Mouse (Mus musculus): Measurements from ENCODE around the gene Pdlim7.

Gene Pdlim7

DNA sequence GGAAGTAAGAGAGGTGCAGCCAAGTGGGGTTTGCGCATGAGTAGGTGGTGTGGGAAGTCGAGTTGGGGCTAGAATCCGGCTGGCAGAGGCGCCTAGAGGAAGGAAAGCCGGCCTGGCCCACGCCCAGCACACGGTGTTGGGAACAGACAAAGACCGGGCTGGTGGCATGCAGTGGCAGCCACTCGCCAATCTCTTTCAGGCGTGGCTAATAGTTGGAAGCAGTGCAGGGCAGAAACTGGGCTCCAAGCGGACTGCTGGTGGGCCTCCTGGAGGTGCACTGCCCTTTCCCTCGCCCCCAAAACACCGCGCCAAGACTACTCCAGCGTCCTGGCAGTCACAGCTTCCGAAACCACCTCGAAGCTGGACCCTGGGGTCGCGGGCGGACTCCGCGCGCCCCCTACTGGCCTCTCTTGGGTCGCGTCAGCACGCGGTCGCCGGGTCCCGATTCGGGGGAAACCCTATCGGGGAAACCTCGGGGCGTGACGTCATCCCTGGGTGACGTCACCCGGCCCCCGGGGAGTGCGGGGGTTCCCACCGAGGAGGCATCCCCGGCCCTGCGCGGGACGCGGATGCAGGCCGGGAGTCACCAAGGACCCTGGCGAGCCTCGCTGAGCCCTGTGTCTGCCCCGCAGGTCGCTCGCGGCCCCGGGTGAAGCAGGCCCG is 42.2 kb downstream of the Pdlim7 start:
- in situ Hi-C loops (cut with MboI; ENCODE audit: unreplicated experiment in 2 of 2): no loop called here

DNA sequence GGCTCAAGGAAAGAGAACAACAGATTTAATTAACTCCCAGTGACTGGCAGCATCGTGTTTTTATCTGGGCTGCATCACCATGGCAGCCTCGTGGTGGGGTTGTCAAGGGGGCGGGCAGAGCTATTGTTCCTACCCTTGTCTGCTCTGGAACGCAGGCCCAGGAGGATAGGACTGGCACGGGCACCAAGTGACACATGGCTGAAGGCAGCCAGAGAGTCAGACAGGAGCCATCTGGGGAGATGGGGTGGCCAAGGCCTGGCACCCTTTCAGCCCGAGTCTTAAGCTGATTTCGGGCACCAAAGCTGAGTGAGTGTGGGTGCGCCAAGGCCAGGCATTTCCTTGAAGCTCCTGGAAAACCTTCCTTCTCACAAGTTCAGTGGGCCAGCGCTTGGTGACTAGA is 43.1 kb downstream of the Pdlim7 start:
- in situ Hi-C loops (cut with MboI; ENCODE audit: unreplicated experiment in 2 of 2): no loop called here

DNA sequence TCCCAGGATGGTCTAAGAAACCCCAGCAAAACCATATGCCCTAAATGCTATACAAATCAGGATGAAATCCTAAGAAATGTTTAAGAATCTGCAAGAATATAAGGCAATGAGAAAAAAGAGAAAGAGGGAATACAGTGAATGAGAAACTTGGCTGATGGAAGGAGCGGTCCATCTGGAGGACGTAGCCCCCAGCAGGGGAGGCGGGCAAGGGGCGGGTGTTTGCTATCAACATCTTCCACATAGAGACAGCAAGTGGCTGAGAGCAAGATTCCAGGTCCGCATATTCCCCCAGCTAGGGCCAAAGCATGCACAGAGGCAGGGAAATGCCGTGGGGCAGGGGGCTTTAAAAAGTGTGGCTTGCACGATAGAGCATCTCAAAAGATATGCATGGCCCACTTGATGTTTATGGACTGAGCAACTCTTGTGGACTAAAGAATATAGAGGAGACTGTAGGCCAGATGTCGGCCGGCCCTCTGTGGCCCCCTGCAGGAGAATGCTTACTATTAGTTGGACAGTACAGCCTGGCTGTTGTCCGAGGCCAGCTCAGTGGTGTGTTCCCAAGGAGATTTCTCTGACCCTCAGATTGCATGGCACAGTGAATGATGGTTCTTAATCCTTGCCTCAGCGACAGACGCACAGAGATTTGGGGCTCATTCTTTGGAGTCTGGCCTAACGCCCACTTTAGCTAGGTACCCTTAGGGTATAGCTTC is 44.5 kb downstream of the Pdlim7 start:
- in situ Hi-C loops (cut with MboI; ENCODE audit: unreplicated experiment in 2 of 2): loop anchor here (5.0 kb wide), 2 partner anchors 42 to 47 kb away; partner anchors contain the start of gene F12 (in 1 of the 2)

DNA sequence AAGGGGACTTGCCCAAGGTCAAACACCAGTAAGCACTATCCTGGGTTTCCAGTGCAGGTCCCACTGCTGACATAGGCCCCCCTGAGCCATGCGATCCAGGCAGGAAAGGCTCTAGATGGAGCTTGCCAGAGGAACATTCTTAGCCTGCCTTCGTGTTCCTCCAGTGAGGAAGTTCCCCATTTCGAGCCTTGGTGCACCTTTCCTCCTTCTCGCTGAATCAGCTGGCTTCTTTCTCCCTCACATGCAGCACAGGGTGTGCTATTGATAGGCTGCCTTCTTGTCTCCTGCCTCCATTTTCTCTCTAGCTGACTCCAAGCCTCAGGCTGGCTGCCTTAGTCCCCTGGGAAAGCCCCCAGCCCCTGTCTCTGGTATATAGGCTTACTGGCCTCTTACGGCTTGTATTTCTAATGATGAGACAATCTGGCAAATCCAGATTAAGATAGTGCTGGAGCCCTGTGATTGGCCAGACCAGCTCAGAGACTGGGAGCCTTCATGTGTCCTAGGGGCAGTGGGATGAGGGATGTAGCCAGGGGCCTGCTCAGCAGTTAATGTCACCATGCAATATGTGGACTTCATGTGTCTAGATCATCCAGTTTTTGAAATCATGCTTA is 47.5 kb downstream of the Pdlim7 start:
- in situ Hi-C loops (cut with MboI; ENCODE audit: unreplicated experiment in 2 of 2): loop anchor here (5.0 kb wide), 2 partner anchors 39 to 44 kb away; partner anchors contain the start of gene F12 (in 1 of the 2)

DNA sequence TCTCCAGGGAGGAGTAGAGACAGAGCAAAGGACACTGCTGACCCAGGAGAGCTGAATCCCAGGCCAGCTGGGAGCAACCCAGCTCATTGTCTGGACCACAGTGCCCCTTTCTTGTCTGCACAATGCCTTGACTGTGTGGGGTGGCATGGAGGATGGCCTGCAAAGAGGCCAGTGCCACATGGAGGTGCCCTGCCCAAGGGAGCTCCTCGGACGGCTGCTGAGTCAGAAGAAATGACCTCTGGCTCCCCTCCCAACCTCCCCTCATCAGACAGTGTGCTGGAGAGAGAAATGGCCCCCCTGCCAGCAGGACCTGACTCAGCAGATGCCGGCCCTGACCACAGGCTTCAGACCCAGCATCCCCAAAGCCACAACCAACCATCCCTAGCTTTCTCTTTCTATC is 48.3 kb downstream of the Pdlim7 start:
- in situ Hi-C loops (cut with MboI; ENCODE audit: unreplicated experiment in 2 of 2): loop anchor here (5.0 kb wide), 2 partner anchors 38 to 43 kb away; partner anchors contain the start of gene F12 (in 1 of the 2)

DNA sequence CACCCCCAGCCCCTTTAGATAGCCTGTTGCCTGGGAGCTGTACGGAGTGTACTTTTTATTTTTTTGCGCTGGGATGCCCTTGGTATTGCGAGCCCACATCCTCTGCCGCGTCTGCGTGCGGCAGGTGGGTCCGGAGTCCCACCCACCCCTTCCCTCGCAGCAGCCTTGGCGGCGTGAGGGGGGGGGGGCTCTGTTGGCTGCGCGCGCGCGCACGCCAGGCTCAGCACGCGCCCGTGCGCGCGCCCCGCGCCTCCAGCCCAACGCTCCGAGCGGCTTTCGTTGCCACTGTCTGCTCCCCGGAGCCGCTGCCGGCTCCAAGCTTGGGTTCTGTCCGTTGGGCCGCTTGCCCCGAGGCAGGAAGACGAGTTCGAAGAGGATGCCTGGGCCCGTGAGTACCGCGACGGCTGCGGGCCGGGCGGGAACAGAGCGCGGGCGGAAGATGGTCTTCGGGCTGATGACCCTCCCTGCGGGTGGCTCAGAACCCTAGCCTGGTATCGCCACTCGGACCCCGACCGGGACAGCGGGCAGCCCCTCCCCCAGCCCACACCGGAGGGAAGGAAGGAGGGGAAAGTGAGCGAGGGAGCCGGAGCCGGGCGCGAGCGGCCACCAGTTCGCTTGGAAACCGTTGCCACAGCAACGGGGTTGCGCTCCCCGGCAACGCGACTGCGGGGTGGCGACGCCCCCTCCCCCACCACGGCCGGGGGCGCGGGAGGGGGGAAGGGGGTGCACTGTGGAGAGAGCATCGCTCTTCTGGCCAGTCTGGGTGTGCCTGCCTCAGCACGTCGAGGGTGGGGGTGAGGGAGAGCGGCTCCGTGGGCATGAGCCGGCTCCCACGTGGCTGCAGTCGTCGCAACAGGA is 49.2 kb downstream of the Pdlim7 start, which contains the start of gene Prr7:
Gene Prr7, plus strand, starts transcription at position 241 of the 858 bp plus-strand sequence.
- in situ Hi-C loops (cut with MboI; ENCODE audit: unreplicated experiment in 2 of 2): no loop called here

DNA sequence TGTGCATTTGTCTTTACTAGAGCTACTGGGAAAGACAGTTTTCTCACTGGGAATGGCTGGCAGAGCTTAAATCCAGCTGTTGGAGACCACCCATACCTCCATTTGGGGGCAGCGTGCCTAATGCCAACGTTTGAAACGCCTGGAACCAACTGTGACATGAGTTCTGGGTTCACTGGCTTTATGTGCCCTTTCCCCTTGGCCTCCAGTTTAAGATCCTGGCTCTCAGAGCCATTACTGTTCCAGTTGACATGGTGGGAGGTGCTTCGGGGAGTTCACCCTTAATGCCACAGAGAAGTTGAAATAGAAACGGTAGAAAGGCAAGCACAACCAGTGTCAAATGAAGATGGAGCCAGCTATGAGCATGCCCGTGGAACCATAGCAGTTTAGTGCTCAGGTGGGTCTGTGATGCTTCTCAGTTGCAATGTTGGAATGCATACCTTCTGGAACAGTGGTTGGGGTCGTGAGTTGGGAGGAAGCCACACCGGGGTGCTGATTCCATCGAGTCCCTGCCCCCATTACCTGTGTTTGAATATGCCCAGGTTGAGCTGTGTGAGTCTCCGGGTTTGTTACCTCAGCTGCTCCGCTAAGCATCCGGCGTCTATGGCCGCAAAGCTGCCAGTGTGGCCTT is 50.0 kb downstream of the Pdlim7 start:
- in situ Hi-C loops (cut with MboI; ENCODE audit: unreplicated experiment in 2 of 2): no loop called here

DNA sequence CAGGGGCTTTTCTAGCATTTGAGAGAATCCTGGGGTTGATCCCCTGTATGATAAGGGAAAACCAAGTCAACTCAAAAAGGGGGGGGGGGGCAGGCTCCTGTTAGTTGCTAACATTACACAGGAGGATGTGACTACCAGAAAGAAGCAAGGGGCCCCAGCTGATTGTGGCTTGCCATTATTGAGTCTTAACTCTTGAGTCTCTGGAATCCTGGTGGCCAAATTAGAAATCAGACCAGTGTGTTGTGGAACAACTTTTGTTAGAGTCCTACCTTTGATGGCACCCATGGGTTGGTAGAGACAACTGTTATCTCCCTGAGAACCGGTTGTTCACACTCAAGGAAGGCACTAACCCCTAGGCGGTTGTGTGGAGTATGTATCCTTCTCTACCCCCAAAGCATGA is 50.5 kb downstream of the Pdlim7 start:
- in situ Hi-C loops (cut with MboI; ENCODE audit: unreplicated experiment in 2 of 2): no loop called here

DNA sequence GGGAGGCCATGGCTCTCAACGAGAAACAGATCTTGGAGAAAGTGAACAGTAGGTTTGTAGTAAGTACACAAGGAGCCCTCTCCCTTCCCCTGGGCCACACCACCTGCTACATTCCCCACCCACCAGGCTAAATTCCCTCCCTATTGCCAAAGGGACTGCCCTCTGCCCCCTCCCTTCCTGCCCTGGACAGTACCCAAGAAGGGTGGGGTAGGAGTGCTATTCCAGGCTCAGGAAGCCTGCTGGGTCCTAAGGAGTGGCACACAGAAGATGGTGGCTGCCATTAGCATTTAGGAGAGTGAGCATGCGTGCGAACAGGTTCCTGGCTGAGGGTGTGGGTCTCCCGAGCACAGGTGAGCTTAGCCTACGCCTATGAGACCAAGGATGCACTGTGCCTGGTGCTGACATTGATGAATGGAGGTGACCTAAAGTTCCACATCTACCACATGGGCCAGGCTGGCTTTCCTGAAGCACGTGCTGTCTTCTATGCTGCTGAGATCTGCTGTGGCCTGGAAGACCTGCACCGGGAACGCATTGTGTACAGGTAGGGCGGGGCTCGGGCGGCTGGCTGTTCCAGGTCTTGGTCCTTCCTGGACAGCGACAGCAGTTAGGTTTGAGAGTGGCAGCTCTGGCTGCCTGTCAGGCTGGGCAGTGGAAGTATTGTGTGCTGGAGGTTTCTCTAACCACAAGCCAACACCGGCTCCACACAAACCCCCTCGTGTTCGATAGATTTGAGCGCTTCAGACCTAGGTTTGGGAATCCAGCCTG is 61.5 kb downstream of the Pdlim7 start:
- in situ Hi-C loops (cut with MboI; ENCODE audit: unreplicated experiment in 2 of 2): no loop called here

DNA sequence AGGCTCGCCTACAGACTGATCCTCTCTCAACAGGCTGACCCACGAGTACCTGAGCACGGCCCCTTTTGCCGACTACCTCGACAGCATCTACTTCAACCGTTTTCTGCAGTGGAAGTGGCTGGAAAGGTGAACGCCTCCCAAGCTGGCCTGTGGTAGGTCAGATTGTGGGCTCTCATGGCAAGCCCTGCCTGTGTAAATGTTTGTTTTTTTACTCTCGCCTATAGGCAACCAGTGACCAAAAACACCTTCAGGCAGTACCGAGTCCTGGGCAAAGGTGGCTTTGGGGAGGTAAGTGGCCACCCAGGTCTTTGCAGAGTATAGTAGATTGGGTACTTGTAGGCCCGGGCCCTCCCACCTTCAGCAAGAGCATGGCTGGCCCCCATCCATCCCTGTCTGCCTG is 62.2 kb downstream of the Pdlim7 start:
- in situ Hi-C loops (cut with MboI; ENCODE audit: unreplicated experiment in 2 of 2): no loop called here

DNA sequence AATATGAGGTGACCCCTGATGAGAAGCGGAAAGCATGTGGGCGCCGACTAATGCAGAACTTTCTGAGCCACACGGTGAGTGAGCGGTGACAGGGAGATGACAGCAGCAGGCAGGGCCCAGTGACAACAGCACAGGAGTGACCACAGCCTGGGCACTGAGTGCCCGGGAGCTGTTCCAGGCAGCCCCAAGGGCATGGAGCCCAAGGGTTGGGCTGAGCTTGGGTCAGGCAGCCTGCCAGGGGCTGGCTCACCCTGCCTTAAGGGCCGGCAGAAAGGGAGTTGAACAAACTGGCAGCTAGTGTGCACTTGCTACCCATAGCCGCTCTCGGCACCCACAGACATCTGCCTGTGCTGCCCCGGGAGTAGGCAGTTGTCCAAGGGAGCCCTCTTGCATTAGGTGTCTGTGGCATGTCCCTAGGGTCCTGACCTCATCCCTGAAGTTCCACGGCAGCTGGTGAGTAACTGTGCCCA is 62.9 kb downstream of the Pdlim7 start:
- in situ Hi-C loops (cut with MboI; ENCODE audit: unreplicated experiment in 2 of 2): no loop called here

DNA sequence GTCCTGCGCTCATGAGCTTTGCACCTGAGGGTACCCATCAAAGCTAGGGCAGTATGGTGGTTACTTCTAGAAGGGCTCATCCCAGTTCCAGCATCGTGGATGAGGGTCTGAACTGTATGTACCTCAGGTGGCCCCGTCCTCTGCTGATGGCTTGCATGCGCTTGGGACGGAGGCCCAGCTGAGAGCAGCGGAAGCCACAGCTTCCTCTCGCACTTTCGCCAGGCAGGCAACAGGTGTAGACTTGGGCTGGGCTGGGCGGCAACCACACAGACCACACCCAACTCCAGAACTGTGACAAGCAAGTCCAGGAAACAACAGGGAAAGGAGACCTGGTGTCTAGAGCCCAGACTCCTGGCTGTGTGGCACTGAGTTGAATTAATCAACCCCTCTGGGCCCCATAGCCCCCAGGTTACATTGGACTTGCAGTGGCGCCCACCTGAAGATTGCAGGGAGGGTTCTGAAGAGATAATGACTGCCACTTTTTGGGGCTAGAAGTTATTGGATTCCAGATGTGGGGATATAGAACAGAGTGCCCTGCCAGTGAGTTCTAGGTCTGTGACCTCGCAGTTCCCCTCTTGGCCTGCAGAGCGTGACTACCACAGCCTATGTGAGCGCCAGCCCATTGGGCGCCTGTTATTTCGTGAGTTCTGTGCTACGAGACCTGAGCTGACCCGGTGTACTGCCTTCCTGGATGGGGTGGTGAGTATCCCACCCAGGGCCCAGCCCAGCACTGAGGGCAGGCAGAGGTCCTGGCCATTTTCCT is 63.6 kb downstream of the Pdlim7 start:
- in situ Hi-C loops (cut with MboI; ENCODE audit: unreplicated experiment in 2 of 2): no loop called here

DNA sequence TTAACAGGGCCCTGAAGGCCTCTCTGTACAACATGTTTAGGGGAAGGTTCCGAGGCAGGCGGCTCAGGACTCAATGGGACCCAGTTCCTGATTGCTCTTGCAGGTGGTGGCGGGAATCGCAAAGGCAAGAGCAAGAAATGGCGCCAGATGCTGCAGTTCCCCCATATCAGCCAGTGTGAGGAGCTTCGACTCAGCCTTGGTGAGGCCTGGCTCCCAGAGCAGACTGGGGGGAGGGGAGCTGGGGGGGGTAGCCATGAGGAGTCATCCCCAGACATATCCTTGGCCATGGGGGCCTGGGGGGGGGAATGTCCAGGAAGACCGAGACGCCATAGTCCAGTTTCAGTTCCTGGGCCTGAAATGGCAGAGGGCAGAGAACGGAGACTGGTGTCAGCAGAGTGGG is 64.3 kb downstream of the Pdlim7 start:
- in situ Hi-C loops (cut with MboI; ENCODE audit: unreplicated experiment in 2 of 2): no loop called here

DNA sequence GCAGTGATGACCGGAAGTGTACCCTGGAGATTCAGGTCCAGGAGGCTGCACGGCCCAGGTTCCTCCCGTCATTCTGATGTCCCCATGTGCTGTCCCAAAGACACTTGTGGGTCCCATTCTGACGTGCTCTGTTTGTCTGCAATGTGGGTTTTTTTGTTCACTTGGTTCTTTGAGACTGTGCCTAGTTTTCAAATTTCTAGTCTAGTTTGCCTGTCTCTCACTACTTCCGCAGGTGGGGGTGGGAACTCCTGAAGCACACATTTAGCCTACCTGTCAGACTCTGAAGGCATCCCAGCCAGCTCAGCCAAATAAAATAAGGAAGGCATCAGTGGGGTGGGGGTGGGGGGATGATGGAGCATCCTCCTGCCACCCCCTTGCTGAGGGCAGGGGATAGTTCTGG is 65.3 kb downstream of the Pdlim7 start:
- in situ Hi-C loops (cut with MboI; ENCODE audit: unreplicated experiment in 2 of 2): no loop called here

DNA sequence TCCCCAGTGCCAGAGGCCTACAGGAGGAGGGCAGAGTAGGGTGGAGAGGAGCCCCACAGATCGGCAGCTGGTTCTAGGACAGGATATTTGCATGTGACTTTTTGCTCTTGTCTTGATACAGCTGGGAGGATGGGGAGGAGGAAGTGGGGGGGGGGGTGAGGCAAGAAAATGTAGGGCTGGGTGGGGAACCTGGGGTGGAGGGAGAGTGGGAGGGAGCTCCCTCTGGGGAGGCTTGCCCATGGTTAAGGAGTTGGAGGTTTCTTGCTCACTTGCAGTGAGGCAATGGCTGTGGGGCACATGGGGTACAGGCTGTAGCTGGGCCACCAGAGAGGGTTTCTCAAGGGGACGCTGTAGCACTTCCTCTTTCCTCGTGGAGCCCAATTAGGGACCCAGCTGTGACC is 65.9 kb downstream of the Pdlim7 start:
- in situ Hi-C loops (cut with MboI; ENCODE audit: unreplicated experiment in 2 of 2): no loop called here

DNA sequence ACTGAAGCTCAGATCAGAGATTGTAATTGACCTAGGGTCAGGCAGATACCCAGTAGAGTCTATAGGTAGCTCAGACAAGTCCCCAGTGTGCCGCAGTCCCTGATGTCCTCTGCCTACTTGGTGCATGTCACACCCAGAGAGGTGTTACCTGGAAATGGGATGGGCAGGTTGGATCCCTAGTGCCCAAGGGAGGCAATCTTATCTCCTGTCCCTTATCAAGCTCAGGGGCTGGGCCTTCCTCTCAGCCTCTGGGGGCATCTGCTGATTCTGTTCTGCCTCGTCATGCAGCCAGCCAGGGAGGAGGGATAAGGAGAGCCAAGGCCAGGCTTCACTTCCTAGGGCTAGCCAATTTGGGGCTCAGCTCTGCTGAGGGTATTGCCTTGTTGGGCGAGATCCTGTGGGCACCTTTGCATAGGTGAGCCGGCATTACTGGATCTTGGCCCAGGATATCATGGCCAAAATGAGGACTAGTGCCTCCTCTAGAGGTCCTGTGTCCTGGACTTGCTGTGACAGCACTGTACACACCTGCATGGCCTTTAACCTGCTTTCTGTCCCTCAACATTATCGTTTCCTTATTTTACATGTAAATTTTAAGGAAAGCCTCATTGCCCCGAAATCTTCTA is 66.9 kb downstream of the Pdlim7 start:
- in situ Hi-C loops (cut with MboI; ENCODE audit: unreplicated experiment in 2 of 2): no loop called here
